Mouse (Mus musculus) forebrain, embryonic 16.5 days (tissue): ENCODE measurements around the gene Ghr. TPM values are rescaled to one million over a fixed set of nuclear protein-coding genes. Genes with fewer than 3 reads are reported as not detected.
A peak's percentile ranks its signal among the peaks of the same experiment; 100 is the strongest.

ENCODE experiments used
- ATAC-seq: fragments of 200-750 bp; cut with Nextera tagmentation; 2 replicates; pipeline ENCODE4 v1.8.0; 2017; ENCODE audit warnings: mild to moderate bottlenecking, moderate library complexity
- H3K27ac ChIP-seq: fragments of 300-500 bp; sonication (generic); 2 replicates; pipeline ENCODE4 v1.5.1; 2014; ENCODE audit warnings: low read length, control low read depth
- H3K27me3 ChIP-seq: fragments of 300-500 bp; sonication (generic); replicated peaks from 2 replicates; pipeline ENCODE4 v1.6.1; 2014; ENCODE audit warnings: low read length; ENCODE audit not compliant: control insufficient read depth, insufficient read depth
- H3K36me3 ChIP-seq: fragments of 300-500 bp; sonication (generic); 2 replicates; pipeline ENCODE4 v1.6.1; 2014; ENCODE audit not compliant: control insufficient read depth, insufficient read depth
- H3K4me1 ChIP-seq: fragments of 300-500 bp; sonication (generic); replicated peaks from 2 replicates; pipeline ENCODE4 v1.6.1; 2014; ENCODE audit warnings: low read length; ENCODE audit not compliant: control insufficient read depth, insufficient read depth
- H3K4me2 ChIP-seq: fragments of 300-500 bp; sonication (generic); 2 replicates; pipeline ENCODE4 v1.6.1; 2014; ENCODE audit warnings: mild to moderate bottlenecking, low read length, control low read depth
- H3K4me3 ChIP-seq: fragments of 300-500 bp; sonication (generic); replicated peaks from 2 replicates; pipeline ENCODE4 v1.5.1; 2014; ENCODE audit warnings: mild to moderate bottlenecking, low read length, control low read depth
- H3K9ac ChIP-seq: fragments of 300-500 bp; sonication (generic); replicated peaks from 2 replicates; pipeline ENCODE4 v1.6.1; 2014; ENCODE audit warnings: low read depth, low read length, control low read depth
- H3K9me3 ChIP-seq: fragments of 300-500 bp; sonication (generic); 2 replicates; pipeline ENCODE4 v1.6.1; 2016; ENCODE audit warnings: low read length; ENCODE audit not compliant: control insufficient read depth
- WGBS: fragments of 180-500 bp; shearing (Covaris S2); extraction: QIAGEN DNeasy Blood & Tissue Kit; methylation state at CpG from one replicate; pipeline ENCODE4 v1.1.7; 2014; 5-methylcytosine and 5-hydroxymethylcytosine counted together
- polyA plus RNA-seq: library from polyadenylated mRNA; unstranded; fragments of >200 nt; fragmentation: Nextera tagmentation; extraction: Ambion mirVana; gene quantifications from 2 replicates; pipeline ENCODE4 v1.2.1, GENCODE M21; 2015

The Ghr gene
- polyA plus RNA-seq, 1 experiment from 2014 or later = 5.9 TPM

- Histone ChIP-seq H3K4me3 (no peak overlapping the region), H3K27ac (no peak overlapping the region), H3K9me3 (no peaks in the 10 kb centered on the region), H3K27me3 (no peaks in the 10 kb centered on the region), H3K9ac (no peak overlapping the region), H3K4me2 (no peak overlapping the region), H3K4me1 (0 out of 2 replicates have a peak, but pooled peaks cover 3% of the 10 kb centered on the region), H3K36me3 (no peaks in the 10 kb centered on the region)
- ATAC-seq = 0 out of 2 replicates have a peak, but pooled peaks have one; percentile 32
- WGBS = 77% methylated on average over 1 of the region's 1 CpGs
Observed at GRCm38 (mm10) chr15:3563473-3563872, 19.8 kb downstream of the Ghr start.

DNA sequence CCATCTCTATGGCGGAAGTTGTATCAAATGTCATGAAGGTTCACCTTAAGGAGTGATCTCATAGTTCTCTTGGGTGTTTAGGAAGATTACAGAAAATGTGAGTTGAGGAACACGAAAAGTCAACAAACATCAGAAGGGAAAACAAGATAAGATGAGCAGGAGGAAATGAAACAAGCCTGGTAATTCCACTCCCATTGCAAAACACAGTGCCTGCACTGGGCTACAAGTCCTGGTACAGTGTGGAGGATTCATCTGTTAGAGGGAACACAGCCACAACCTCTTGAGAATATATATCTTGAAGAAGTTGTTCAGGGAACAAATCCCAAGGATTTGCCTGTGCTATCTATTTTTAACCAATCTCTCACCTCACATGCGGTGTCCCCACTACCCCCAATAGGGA, 24.8 kb downstream of the Ghr start:
- ATAC-seq = no peak
- Histone ChIP-seq H3K9me3 (no peaks in the 10 kb centered on the region), H3K27ac (no peak overlapping the region), H3K27me3 (no peaks in the 10 kb centered on the region), H3K4me1 (no peaks in the 10 kb centered on the region), H3K9ac (no peak overlapping the region), H3K36me3 (no peaks in the 10 kb centered on the region), H3K4me2 (no peak overlapping the region), H3K4me3 (no peak overlapping the region)
- WGBS = 90% methylated on average over 3 of the region's 3 CpGs

- WGBS = 92% methylated on average over 2 of the region's 2 CpGs
- no peak overlapping the region for H3K4me2 ChIP-seq
- no peaks in the 10 kb centered on the region for H3K27me3 ChIP-seq
- no peak overlapping the region for H3K4me3 ChIP-seq
- no peaks in the 10 kb centered on the region for H3K9me3 ChIP-seq
- H3K36me3 ChIP-seq = no peaks in the 10 kb centered on the region
- ATAC-seq = no peak
- H3K9ac ChIP-seq = no peak overlapping the region
- H3K4me1 ChIP-seq = no peaks in the 10 kb centered on the region
- no peak overlapping the region for H3K27ac ChIP-seq
Observed at GRCm38 (mm10) chr15:3544289-3544688, 39.0 kb downstream of the Ghr start.

GRCm38 (mm10) chr15:3536309-3536900, 46.9 kb downstream of the Ghr start:
- no peak for ATAC-seq
- Histone ChIP-seq H3K4me2 (no peak overlapping the region), H3K9ac (no peak overlapping the region), H3K36me3 (no peaks in the 10 kb centered on the region), H3K27me3 (no peaks in the 10 kb centered on the region), H3K4me3 (no peak overlapping the region), H3K4me1 (no peaks in the 10 kb centered on the region), H3K27ac (no peak overlapping the region), H3K9me3 (no peaks in the 10 kb centered on the region)
- WGBS = 80% methylated on average over 3 of the region's 3 CpGs

DNA sequence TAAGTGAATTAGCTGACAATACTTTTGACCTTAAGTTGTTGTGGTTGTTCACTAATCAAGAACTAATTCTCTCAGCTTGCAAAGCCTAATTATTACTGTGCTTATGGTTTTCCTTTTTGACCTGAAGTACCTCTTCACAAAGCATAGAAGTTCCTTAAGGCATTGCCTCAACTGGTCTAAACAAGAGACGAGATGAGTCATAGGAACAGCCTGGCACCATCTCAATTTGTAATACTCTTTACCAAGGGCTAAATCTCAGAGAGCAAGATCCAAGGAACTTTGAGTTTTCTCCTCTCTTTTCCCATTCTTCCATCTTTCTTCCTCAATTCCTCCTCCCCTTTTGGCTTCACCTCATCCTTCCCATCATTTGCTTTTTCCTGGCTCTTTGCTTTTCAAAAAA, 69.3 kb downstream of the Ghr start:
- Histone ChIP-seq H3K27me3 (no peaks in the 10 kb centered on the region), H3K4me2 (no peak overlapping the region), H3K9ac (no peak overlapping the region), H3K27ac (no peak overlapping the region), H3K4me3 (no peak overlapping the region), H3K36me3 (no peaks in the 10 kb centered on the region), H3K4me1 (no peaks in the 10 kb centered on the region), H3K9me3 (no peaks in the 10 kb centered on the region)
- no peak for ATAC-seq
- 79% methylated on average over 1 of the region's 1 CpGs for WGBS

- H3K27me3 ChIP-seq = no peaks in the 10 kb centered on the region
- no peaks in the 10 kb centered on the region for H3K36me3 ChIP-seq
- H3K4me2 ChIP-seq = no peak overlapping the region
- H3K9me3 ChIP-seq = no peaks in the 10 kb centered on the region
- no peak for ATAC-seq
- H3K27ac ChIP-seq = no peak overlapping the region
- H3K4me3 ChIP-seq = no peak overlapping the region
- no peak overlapping the region for H3K9ac ChIP-seq
- 91% methylated on average over 1 of the region's 1 CpGs for WGBS
- H3K4me1 ChIP-seq = no peaks in the 10 kb centered on the region
Observed at GRCm38 (mm10) chr15:3512380-3512779, 70.9 kb downstream of the Ghr start.

- no peak for ATAC-seq
- no peaks in the 10 kb centered on the region for H3K27me3 ChIP-seq
- no peak overlapping the region for H3K4me3 ChIP-seq
- no peaks in the 10 kb centered on the region for H3K4me1 ChIP-seq
- H3K36me3 ChIP-seq = no peaks in the 10 kb centered on the region
- no peak overlapping the region for H3K4me2 ChIP-seq
- 91% methylated on average over 2 of the region's 2 CpGs for WGBS
- H3K9ac ChIP-seq = no peak overlapping the region
- no peak overlapping the region for H3K27ac ChIP-seq
- H3K9me3 ChIP-seq = no peaks in the 10 kb centered on the region
Observed at GRCm38 (mm10) chr15:3511639-3512171, 71.6 kb downstream of the Ghr start.

GRCm38 (mm10) chr15:3509089-3509488, 74.2 kb downstream of the Ghr start:
- peak; percentile 84 for ATAC-seq

DNA sequence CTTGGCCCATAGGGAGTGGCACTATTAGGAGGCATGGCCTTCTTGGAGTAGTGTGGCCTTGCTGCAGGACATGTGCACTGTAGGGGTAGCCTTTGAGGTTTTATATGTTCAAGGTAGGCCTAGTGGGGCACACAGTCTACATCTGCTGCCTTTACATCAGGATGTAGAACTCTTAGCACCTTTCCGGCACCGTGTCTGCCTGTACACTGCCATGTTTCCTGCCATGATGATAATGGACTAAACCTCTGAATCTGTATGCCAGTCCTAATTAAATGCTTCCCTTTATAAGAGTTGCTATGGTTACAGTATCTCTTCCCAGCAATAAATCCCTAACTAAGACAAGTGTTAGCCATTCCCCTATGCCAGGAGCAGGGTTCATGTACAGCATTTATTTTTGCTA, 76.0 kb downstream of the Ghr start:
- no peak overlapping the region for H3K27ac ChIP-seq
- no peak overlapping the region for H3K9ac ChIP-seq
- no peaks in the 10 kb centered on the region for H3K9me3 ChIP-seq
- no peak overlapping the region for H3K4me3 ChIP-seq
- no peaks in the 10 kb centered on the region for H3K27me3 ChIP-seq
- no peak overlapping the region for H3K4me2 ChIP-seq
- ATAC-seq = peak; percentile 33; the same call in 1 of the 2 replicates
- H3K36me3 ChIP-seq = no peaks in the 10 kb centered on the region
- no peaks in the 10 kb centered on the region for H3K4me1 ChIP-seq
- WGBS = 68% methylated on average over 2 of the region's 2 CpGs

More at GRCm38 (mm10) chr15:3509089-3509488, 74.2 kb downstream of the Ghr start:
- WGBS = 68% methylated on average over 3 of the region's 3 CpGs
- H3K27ac ChIP-seq = no peak overlapping the region
- no peak overlapping the region for H3K4me2 ChIP-seq
- no peak overlapping the region for H3K9ac ChIP-seq
- H3K36me3 ChIP-seq = no peaks in the 10 kb centered on the region
- H3K4me3 ChIP-seq = no peak overlapping the region
- no peaks in the 10 kb centered on the region for H3K9me3 ChIP-seq
- H3K4me1 ChIP-seq = no peaks in the 10 kb centered on the region
- no peaks in the 10 kb centered on the region for H3K27me3 ChIP-seq

GRCm38 (mm10) chr15:3504700-3505099, 78.6 kb downstream of the Ghr start:
- no peak overlapping the region for H3K4me2 ChIP-seq
- no peak for ATAC-seq
- no peak overlapping the region for H3K27ac ChIP-seq
- H3K4me3 ChIP-seq = no peak overlapping the region
- H3K9me3 ChIP-seq = no peaks in the 10 kb centered on the region
- H3K27me3 ChIP-seq = no peaks in the 10 kb centered on the region
- H3K4me1 ChIP-seq = no peaks in the 10 kb centered on the region
- H3K9ac ChIP-seq = no peak overlapping the region
- no peaks in the 10 kb centered on the region for H3K36me3 ChIP-seq
- 86% methylated on average over 5 of the region's 5 CpGs for WGBS
